Mouse (Mus musculus): ENCODE measurements around the gene Bcat1. TPM values are rescaled to one million over a fixed set of nuclear protein-coding genes. Genes with fewer than 3 reads are reported as not detected.

Bcat1 gene
- polyA plus RNA-seq, 1 experiment = 84.2 TPM

GRCm38 (mm10) chr6:144989193-144989592 lies 86.8 kb downstream of the Bcat1 start:
- TF ChIP-seq POLR2A (IDR thresholded peaks at IDR 0.05; ENCODE audit: insufficient read length, low read depth) (no peak), E2F4 (IDR thresholded peaks at IDR 0.05; ENCODE audit: insufficient read depth) (no peak), MAX (IDR thresholded peaks at IDR 0.05; ENCODE audit: low read depth) (no peak), TCF12 (IDR thresholded peaks at IDR 0.05; ENCODE audit: insufficient read depth, poor library complexity, severe bottlenecking) (no peak), TCF3 (IDR thresholded peaks at IDR 0.05; ENCODE audit: insufficient read length, low read depth) (no peak), POLR2AphosphoS2 (IDR thresholded peaks at IDR 0.05; ENCODE audit: insufficient read length, low read depth) (no peak), REST (IDR thresholded peaks at IDR 0.05; ENCODE audit: insufficient read depth, insufficient read length) (no peak)
- Histone ChIP-seq H3ac (ENCODE audit: control insufficient read depth, insufficient read length) (no peak overlapping the region), H3K4me2 (ENCODE audit: low read depth) (no peak overlapping the region)

GRCm38 (mm10) chr6:144987676-144988075 lies 88.3 kb downstream of the Bcat1 start:
- H3K27me3 ChIP-seq (ENCODE audit: control insufficient read depth, insufficient read depth, insufficient read length) = no peaks in the 10 kb centered on the region
- no peaks in the 10 kb centered on the region for H3K36me3 ChIP-seq (ENCODE audit: control insufficient read depth, insufficient read depth)
- H3K4me3 ChIP-seq = no peak overlapping the region
- no peaks in the 10 kb centered on the region for H3K79me2 ChIP-seq (ENCODE audit: control insufficient read depth, insufficient read depth)
- H3ac ChIP-seq (ENCODE audit: control insufficient read depth, insufficient read length) = no peak overlapping the region
- TF ChIP-seq SRF (IDR thresholded peaks at IDR 0.05; ENCODE audit: control insufficient read depth, insufficient read length, low read depth) (no peak), MYOG (IDR thresholded peaks at IDR 0.05; ENCODE audit: control insufficient read depth in 1 of 3, insufficient read depth in 1 of 3, insufficient read length in 2 of 3, low read depth in 2 of 3) (no peak), MYOD1 (IDR thresholded peaks at IDR 0.05; ENCODE audit: control insufficient read depth in 1 of 3, insufficient read length in 2 of 3, low read depth in 2 of 3) (no peak), REST (IDR thresholded peaks at IDR 0.05; ENCODE audit: insufficient read depth, insufficient read length) (no peak), CEBPB (IDR thresholded peaks at IDR 0.05; ENCODE audit: insufficient read depth, poor library complexity, severe bottlenecking) (no peak), MAX (IDR thresholded peaks at IDR 0.05; ENCODE audit: low read depth) (no peak), POLR2A (IDR thresholded peaks at IDR 0.05; ENCODE audit: insufficient read length, low read depth) (no peak), TCF12 (IDR thresholded peaks at IDR 0.05; ENCODE audit: insufficient read depth, poor library complexity, severe bottlenecking) (no peak), USF1 (IDR thresholded peaks at IDR 0.05; ENCODE audit: low read depth) (no peak), POLR2AphosphoS2 (IDR thresholded peaks at IDR 0.05; ENCODE audit: insufficient read length, low read depth) (no peak), E2F4 (IDR thresholded peaks at IDR 0.05; ENCODE audit: insufficient read depth) (no peak), TCF3 (IDR thresholded peaks at IDR 0.05; ENCODE audit: insufficient read length, low read depth) (no peak)
- H3K4me2 ChIP-seq (ENCODE audit: low read depth) = no peak overlapping the region

More at GRCm38 (mm10) chr6:144989193-144989592, 86.8 kb downstream of the Bcat1 start:
- H3K79me2 ChIP-seq (ENCODE audit: control insufficient read depth, insufficient read depth) = no peaks in the 10 kb centered on the region
- H3K36me3 ChIP-seq (ENCODE audit: control insufficient read depth, insufficient read depth) = peaks cover under 1% of the 10 kb centered on the region
- no peaks in the 10 kb centered on the region for H3K27me3 ChIP-seq (ENCODE audit: control insufficient read depth, insufficient read depth, insufficient read length)
- no peak overlapping the region for H3K4me3 ChIP-seq

GRCm38 (mm10) chr6:144987216-144987615 lies 88.8 kb downstream of the Bcat1 start:
- no peak overlapping the region for H3K4me2 ChIP-seq (ENCODE audit: low read depth)
- TF ChIP-seq SRF (IDR thresholded peaks at IDR 0.05; ENCODE audit: control insufficient read depth, insufficient read length, low read depth) (no peak), REST (IDR thresholded peaks at IDR 0.05; ENCODE audit: insufficient read depth, insufficient read length) (no peak), TCF12 (IDR thresholded peaks at IDR 0.05; ENCODE audit: insufficient read depth, poor library complexity, severe bottlenecking) (no peak), MYOD1 (IDR thresholded peaks at IDR 0.05; ENCODE audit: control insufficient read depth in 1 of 3, insufficient read length in 2 of 3, low read depth in 2 of 3) (no peak), MAX (IDR thresholded peaks at IDR 0.05; ENCODE audit: low read depth) (no peak), CEBPB (IDR thresholded peaks at IDR 0.05; ENCODE audit: insufficient read depth, poor library complexity, severe bottlenecking) (no peak), TCF3 (IDR thresholded peaks at IDR 0.05; ENCODE audit: insufficient read length, low read depth) (no peak), POLR2AphosphoS2 (IDR thresholded peaks at IDR 0.05; ENCODE audit: insufficient read length, low read depth) (no peak), E2F4 (IDR thresholded peaks at IDR 0.05; ENCODE audit: insufficient read depth) (no peak), MYOG (IDR thresholded peaks at IDR 0.05; ENCODE audit: control insufficient read depth in 1 of 3, insufficient read depth in 1 of 3, insufficient read length in 2 of 3, low read depth in 2 of 3) (no peak), USF1 (IDR thresholded peaks at IDR 0.05; ENCODE audit: low read depth) (no peak), POLR2A (IDR thresholded peaks at IDR 0.05; ENCODE audit: insufficient read length, low read depth) (no peak)
- H3K36me3 ChIP-seq (ENCODE audit: control insufficient read depth, insufficient read depth) = no peaks in the 10 kb centered on the region
- no peak overlapping the region for H3K4me3 ChIP-seq
- no peaks in the 10 kb centered on the region for H3K27me3 ChIP-seq (ENCODE audit: control insufficient read depth, insufficient read depth, insufficient read length)
- no peak overlapping the region for H3ac ChIP-seq (ENCODE audit: control insufficient read depth, insufficient read length)
- H3K79me2 ChIP-seq (ENCODE audit: control insufficient read depth, insufficient read depth) = no peaks in the 10 kb centered on the region

GRCm38 (mm10) chr6:144984221-144984620 lies 91.8 kb downstream of the Bcat1 start:
- Histone ChIP-seq H3K4me3 (no peak overlapping the region), H3ac (ENCODE audit: control insufficient read depth, insufficient read length) (no peak overlapping the region), H3K27me3 (ENCODE audit: control insufficient read depth, insufficient read depth, insufficient read length) (no peaks in the 10 kb centered on the region), H3K79me2 (ENCODE audit: control insufficient read depth, insufficient read depth) (no peaks in the 10 kb centered on the region), H3K36me3 (ENCODE audit: control insufficient read depth, insufficient read depth) (no peaks in the 10 kb centered on the region), H3K4me2 (ENCODE audit: low read depth) (no peak overlapping the region)
- TF ChIP-seq POLR2A (IDR thresholded peaks at IDR 0.05; ENCODE audit: insufficient read length, low read depth) (no peak), POLR2AphosphoS2 (IDR thresholded peaks at IDR 0.05; ENCODE audit: insufficient read length, low read depth) (no peak), CEBPB (IDR thresholded peaks at IDR 0.05; ENCODE audit: insufficient read depth, poor library complexity, severe bottlenecking) (no peak), SRF (IDR thresholded peaks at IDR 0.05; ENCODE audit: control insufficient read depth, insufficient read length, low read depth) (no peak), USF1 (IDR thresholded peaks at IDR 0.05; ENCODE audit: low read depth) (no peak), TCF3 (IDR thresholded peaks at IDR 0.05; ENCODE audit: insufficient read length, low read depth) (no peak), MAX (IDR thresholded peaks at IDR 0.05; ENCODE audit: low read depth) (no peak), E2F4 (IDR thresholded peaks at IDR 0.05; ENCODE audit: insufficient read depth) (no peak), MYOG (IDR thresholded peaks at IDR 0.05; ENCODE audit: control insufficient read depth in 1 of 3, insufficient read depth in 1 of 3, insufficient read length in 2 of 3, low read depth in 2 of 3) (no peak), MYOD1 (IDR thresholded peaks at IDR 0.05; ENCODE audit: control insufficient read depth in 1 of 3, insufficient read length in 2 of 3, low read depth in 2 of 3) (no peak)

GRCm38 (mm10) chr6:144982093-144982492 lies 93.9 kb downstream of the Bcat1 start:
- TF ChIP-seq MAX (IDR thresholded peaks at IDR 0.05; ENCODE audit: low read depth) (no peak), USF1 (IDR thresholded peaks at IDR 0.05; ENCODE audit: low read depth) (no peak), POLR2AphosphoS2 (IDR thresholded peaks at IDR 0.05; ENCODE audit: insufficient read length, low read depth) (no peak)
- H3K27me3 ChIP-seq (ENCODE audit: control insufficient read depth, insufficient read depth, insufficient read length) = no peaks in the 10 kb centered on the region
- no peak overlapping the region for H3ac ChIP-seq (ENCODE audit: control insufficient read depth, insufficient read length)
- no peak overlapping the region for H3K4me2 ChIP-seq (ENCODE audit: low read depth)
- H3K4me3 ChIP-seq = no peak overlapping the region
- no peaks in the 10 kb centered on the region for H3K79me2 ChIP-seq (ENCODE audit: control insufficient read depth, insufficient read depth)
- H3K36me3 ChIP-seq (ENCODE audit: control insufficient read depth, insufficient read depth) = no peaks in the 10 kb centered on the region

Measured in myocyte (in vitro differentiated cells).